ENCODE assay signal across 32 mouse cellular contexts in genomic region chr19:40178311-40178710, GRCm38 (mm10). TPM values are rescaled to one million over a fixed set of nuclear protein-coding genes. Genes with fewer than 3 reads are reported as not detected.
DNase-seq lines count a peak whose midpoint lies in the region; ATAC-seq and TF ChIP-seq lines count a peak whose summit lies in the region.
"Had no signal": no experiment of that assay in that cellular context is flagged by ENCODE, and none has a peak within 500 bp of the region (broad histone marks: within the 10 kb centered on the region; RNA-seq: fewer than 3 reads in every experiment).

No protein-coding gene starts in this region.

- no peak overlapping the region for H3K4me2 ChIP-seq in liver, embryonic 12.5 days
- H3K4me2 ChIP-seq in stomach, postnatal 0 days (replicated peaks; ENCODE audit: low read depth): no peak overlapping the region
- H3K4me2 ChIP-seq: embryonic facial prominence, embryonic 13.5 days; forebrain, embryonic 12.5 days; forebrain, embryonic 15.5 days; hindbrain, embryonic 13.5 days; intestine, embryonic 15.5 days had no signal

- H3K27ac ChIP-seq in heart, adult 2 months: no peak overlapping the region
- no peak overlapping the region; the same call in 1 of the 2 replicates for H3K27ac ChIP-seq in liver, adult 2 months (replicated peaks; ENCODE audit: insufficient read depth, low read depth, low read length)
- H3K27ac ChIP-seq in liver, embryonic 12.5 days: no peak overlapping the region
- H3K27ac ChIP-seq in stomach, postnatal 0 days (replicated peaks): no peak overlapping the region
- H3K27ac ChIP-seq: embryonic facial prominence, embryonic 10.5 days; embryonic facial prominence, embryonic 13.5 days; forebrain, embryonic 12.5 days; forebrain, embryonic 15.5 days; heart, embryonic 10.5 days; hindbrain, embryonic 10.5 days; hindbrain, embryonic 13.5 days; intestine, embryonic 15.5 days had no signal

- intact Hi-C loops in heart, adult 2 months (cut with DNase I): no loop called here

- H3K9ac ChIP-seq in heart, adult 2 months (ENCODE audit: low read depth, low read length): no peak overlapping the region
- H3K9ac ChIP-seq in liver, adult 2 months (ENCODE audit: low read depth, low read length): no peak overlapping the region
- H3K9ac ChIP-seq in liver, embryonic 12.5 days: no peak overlapping the region
- no peak overlapping the region for H3K9ac ChIP-seq in stomach, postnatal 0 days (ENCODE audit: low read length)
- H3K9ac ChIP-seq: embryonic facial prominence, embryonic 13.5 days; forebrain, embryonic 12.5 days; forebrain, embryonic 15.5 days; hindbrain, embryonic 13.5 days; intestine, embryonic 15.5 days had no signal

- H3K4me3 ChIP-seq in heart, adult 2 months: no peak overlapping the region
- H3K4me3 ChIP-seq in liver, adult 2 months (ENCODE audit: insufficient read depth, low read depth, low read length): no peak overlapping the region
- no peak overlapping the region for H3K4me3 ChIP-seq in liver, embryonic 12.5 days
- no peak overlapping the region for H3K4me3 ChIP-seq in stomach, postnatal 0 days (ENCODE audit: low read depth, low read length)
- H3K4me3 ChIP-seq: embryonic facial prominence, embryonic 10.5 days; embryonic facial prominence, embryonic 13.5 days; erythroblast, embryonic 14.5 days; forebrain, embryonic 12.5 days; forebrain, embryonic 15.5 days; heart, embryonic 10.5 days; hindbrain, embryonic 10.5 days; hindbrain, embryonic 13.5 days; intestine, embryonic 15.5 days had no signal

- no peak for TF ChIP-seq EP300 in heart, adult 2 months (IDR thresholded peaks at IDR 0.05; ENCODE audit: insufficient read depth, low read depth, low read length)
- TF ChIP-seq EP300 in stomach, postnatal 0 days (optimal IDR thresholded peaks at IDR 0.05): no peak

- no peak for TF ChIP-seq POLR2A in heart, adult 2 months (IDR thresholded peaks at IDR 0.05; ENCODE audit: insufficient read depth, low read depth, low read length)
- TF ChIP-seq POLR2A in liver, adult 2 months (IDR thresholded peaks at IDR 0.05; ENCODE audit: extremely low read depth, insufficient read depth, low read length): no peak

- ATAC-seq in liver, embryonic 12.5 days: no peak
- ATAC-seq in stomach, postnatal 0 days (ENCODE audit: low FRiP score, low TSS enrichment): 0 out of 2 replicates have a peak, but pooled peaks have one; percentile 24
- ATAC-seq: activated CD4-positive, CD25-positive, alpha-beta regulatory T cell, adult 4 months; forebrain, embryonic 15.5 days; hindbrain, embryonic 16.5 days; intestine, embryonic 15.5 days had no signal

- H3K9me3 ChIP-seq in liver, embryonic 12.5 days (replicated peaks): no peaks in the 10 kb centered on the region
- no peaks in the 10 kb centered on the region for H3K9me3 ChIP-seq in stomach, postnatal 0 days (ENCODE audit: control insufficient read depth, low read length)
- H3K9me3 ChIP-seq: embryonic facial prominence, embryonic 10.5 days; embryonic facial prominence, embryonic 13.5 days; forebrain, embryonic 12.5 days; forebrain, embryonic 15.5 days; G1E; heart, embryonic 10.5 days; hindbrain, embryonic 10.5 days; hindbrain, embryonic 13.5 days; intestine, embryonic 15.5 days had no signal

- no peaks in the 10 kb centered on the region for H3K36me3 ChIP-seq in heart, adult 2 months (ENCODE audit: control insufficient read depth, insufficient read depth, low read length)
- H3K36me3 ChIP-seq in liver, adult 2 months (ENCODE audit: control insufficient read depth, insufficient read depth, low read length): peaks cover 42% of the 10 kb centered on the region
- H3K36me3 ChIP-seq in liver, embryonic 12.5 days: no peaks in the 10 kb centered on the region
- no peaks in the 10 kb centered on the region for H3K36me3 ChIP-seq in stomach, postnatal 0 days (ENCODE audit: control insufficient read depth, insufficient read depth, low read length)
- H3K36me3 ChIP-seq: embryonic facial prominence, embryonic 10.5 days; embryonic facial prominence, embryonic 13.5 days; forebrain, embryonic 12.5 days; forebrain, embryonic 15.5 days; G1E; heart, embryonic 10.5 days; hindbrain, embryonic 10.5 days; hindbrain, embryonic 13.5 days; intestine, embryonic 15.5 days had no signal

- no peaks in the 10 kb centered on the region for H3K79me2 ChIP-seq in heart, adult 2 months (replicated peaks; ENCODE audit: control insufficient read depth, insufficient read depth, low read length)
- no peaks in the 10 kb centered on the region for H3K79me2 ChIP-seq in liver, adult 2 months (ENCODE audit: control insufficient read depth, insufficient read depth, low read length)

- TF ChIP-seq CTCF in heart, adult 2 months (IDR thresholded peaks at IDR 0.05): no peak
- no peak for TF ChIP-seq CTCF in liver, adult 2 months (IDR thresholded peaks at IDR 0.05; ENCODE audit: low read depth, low read length)
- TF ChIP-seq CTCF in stomach, postnatal 0 days (IDR thresholded peaks at IDR 0.05; ENCODE audit: low read depth): no peak

- WGBS in heart, adult 2 months: 69% methylated on average over 4 of the region's 4 CpGs
- WGBS in liver, adult 2 months: 71% methylated on average over 4 of the region's 4 CpGs
- WGBS in liver, embryonic 12.5 days (ENCODE audit: insufficient replicate concordance): 66% methylated on average over 4 of the region's 4 CpGs
- WGBS in stomach, postnatal 0 days: 70% methylated on average over 4 of the region's 4 CpGs

- no peaks in the 10 kb centered on the region for H3K27me3 ChIP-seq in heart, adult 2 months (ENCODE audit: control insufficient read depth, insufficient read depth, low read length)
- H3K27me3 ChIP-seq in liver, adult 2 months (ENCODE audit: control insufficient read depth, insufficient read depth, low read length): no peaks in the 10 kb centered on the region
- no peaks in the 10 kb centered on the region for H3K27me3 ChIP-seq in liver, embryonic 12.5 days (replicated peaks)
- H3K27me3 ChIP-seq in stomach, postnatal 0 days (ENCODE audit: control insufficient read depth, insufficient read depth, low read length): no peaks in the 10 kb centered on the region
- H3K27me3 ChIP-seq: CH12.LX; embryonic facial prominence, embryonic 13.5 days; forebrain, embryonic 12.5 days; forebrain, embryonic 15.5 days; hindbrain, embryonic 13.5 days; intestine, embryonic 15.5 days had no signal

- peak; percentile 25 for DNase-seq in adrenal gland, postnatal 10 days
- no peak for DNase-seq in adrenal gland, postnatal 4 days (ENCODE audit: low spot score in 2 of 2)
- peak; percentile 4 to 9 for DNase-seq in heart, adult 18-20 months
- DNase-seq in heart, adult 2 months: no peak
- DNase-seq in liver, adult 2 months (ENCODE audit: extremely low read depth, low read depth, low spot score): peak; percentile 20
- DNase-seq in stomach, postnatal 0 days (ENCODE audit: low spot score): no peak
- DNase-seq in cerebellum, adult 11 months: no peak
- DNase-seq: adrenal gland, postnatal 25 days; B cell, adult 2 months; cerebellum, adult 2 months; cerebellum, adult 9-11 months; cerebellum, postnatal 25 days; gastrocnemius, postnatal 25 days; kidney, adult 18-20 months had no signal

- no peaks in the 10 kb centered on the region for H3K4me1 ChIP-seq in heart, adult 2 months (ENCODE audit: control insufficient read depth, insufficient read depth, low read length)
- peaks cover 4% of the 10 kb centered on the region for H3K4me1 ChIP-seq in liver, adult 2 months (ENCODE audit: control insufficient read depth, insufficient read depth, low read length)
- no peaks in the 10 kb centered on the region for H3K4me1 ChIP-seq in liver, embryonic 12.5 days
- no peaks in the 10 kb centered on the region for H3K4me1 ChIP-seq in stomach, postnatal 0 days (replicated peaks; ENCODE audit: control insufficient read depth, insufficient read depth)
- H3K4me1 ChIP-seq: embryonic facial prominence, embryonic 10.5 days; embryonic facial prominence, embryonic 13.5 days; forebrain, embryonic 12.5 days; forebrain, embryonic 15.5 days; heart, embryonic 10.5 days; hindbrain, embryonic 10.5 days; hindbrain, embryonic 13.5 days; intestine, embryonic 15.5 days had no signal

RNA-seq across cellular contexts. Expression of gene Cyp2c70, which starts 8.8 kb away (rescaled TPM):
- 10 to 100 TPM; 17.4 to 37.8 TPM for total RNA-seq in adrenal gland, postnatal 10 days (2021)
- 10 to 100 TPM in 1 of 2 experiments, 1 to 10 TPM in 1; 1.3 to 11.1 TPM for total RNA-seq in adrenal gland, postnatal 4 days (2021)
- under 1 TPM; 0.28 to 0.30 TPM for total RNA-seq in heart, adult 18-20 months (2021)
- total RNA-seq in heart, adult 2 months (2021): under 1 TPM; 0.13 to 0.30 TPM
- polyA plus RNA-seq in heart, adult 2 months (2012; rRNA removed): 0.18 TPM in 1 of 2 replicates, not detected in the other
- total RNA-seq in liver, adult 2 months (2014; rRNA removed): 611 and 1,231 TPM in 2 replicates
- polyA plus RNA-seq in liver, adult 2 months (2012; rRNA removed): 211 and 219 TPM in 2 replicates
- 5.9 and 6.4 TPM in 2 replicates for polyA plus RNA-seq in liver, embryonic 12.5 days (2016; fragmentation: Nextera tagmentation; extraction: Ambion mirVana)
- polyA plus RNA-seq in stomach, postnatal 0 days (2015; fragmentation: Nextera tagmentation; extraction: Ambion mirVana): 0.67 and 0.93 TPM in 2 replicates
- total RNA-seq: CH12.LX; common myeloid progenitor, adult 5-6 weeks; G1E; gastrocnemius, postnatal 25 days had no signal
- polyA plus RNA-seq: activated CD4-positive, CD25-positive, alpha-beta regulatory T cell, adult 4 months; cerebellum, adult 2 months; embryonic facial prominence, embryonic 10.5 days; embryonic facial prominence, embryonic 13.5 days; erythroblast, embryonic 14.5 days; forebrain, embryonic 12.5 days; forebrain, embryonic 15.5 days; G1E; heart, embryonic 14.5 days; heart, postnatal 0 days; hindbrain, embryonic 10.5 days; hindbrain, embryonic 13.5 days; hindbrain, embryonic 16.5 days; kidney, embryonic 14.5 days had no signal

Comparison
In these comparisons a context has a peak if more than half of its experiments do, and no peak if none do; other contexts are left out.
1. DNase-seq: peak in adrenal gland, postnatal 10 days (single experiment), heart, adult 18-20 months (2 of 2) and liver, adult 2 months (single experiment); none in adrenal gland, postnatal 4 days (0 of 2), heart, adult 2 months (0 of 2), stomach, postnatal 0 days (single experiment) and cerebellum, adult 11 months (single experiment).
2. RNA of gene Cyp2c70, which starts 8.8 kb away (total RNA-seq): 611 to 1,231 TPM in liver, adult 2 months; 17.4 to 37.8 TPM in adrenal gland, postnatal 10 days, 1.3 to 11.1 TPM in adrenal gland, postnatal 4 days, 0.28 to 0.30 TPM in heart, adult 18-20 months and 0.13 to 0.30 TPM in heart, adult 2 months; every median in the first group is over 10 times any median in the second.